Mouse (Mus musculus): Measurements from ENCODE around the gene Xkr8. TPM values are rescaled to one million over a fixed set of nuclear protein-coding genes. Genes with fewer than 3 reads are reported as not detected.
A peak's percentile ranks its signal among the peaks of the same experiment; 100 is the strongest.

Gene Xkr8
- total and polyA plus RNA-seq, 2 experiments = 3.0 to 5.9 TPM

DNA sequence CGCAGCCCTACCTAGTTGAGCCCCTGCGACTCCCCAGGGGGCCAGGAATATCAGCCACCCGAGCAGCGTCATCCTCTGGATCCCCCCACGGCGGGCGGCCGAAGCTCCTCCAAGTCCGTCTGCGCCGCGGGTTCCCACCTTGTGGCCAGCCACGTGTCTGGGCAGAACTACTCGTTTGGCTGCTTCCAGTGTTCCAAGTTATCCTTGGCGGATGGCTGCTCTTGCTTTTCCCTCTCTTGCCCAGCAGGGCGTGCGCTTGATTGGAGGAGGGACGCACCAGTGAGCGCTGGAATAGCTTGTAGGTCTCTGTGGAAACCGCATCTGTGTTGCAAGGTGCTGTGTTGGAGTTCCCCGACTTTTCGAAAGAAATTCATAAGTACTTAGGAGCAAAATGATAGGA is 24.6 kb upstream of the Xkr8 start, which contains the start of gene Smpdl3b:
TSS of gene Smpdl3b (minus strand) at position 279 of the 400 bp plus-strand sequence.
- peak; percentile 69 for DNase-seq (ENCODE audit: extremely low read depth, low read depth, low spot score)
- TF ChIP-seq CTCF (IDR thresholded peaks at IDR 0.05; ENCODE audit: low read depth, low read length) (peak; percentile 80), POLR2A (IDR thresholded peaks at IDR 0.05; ENCODE audit: extremely low read depth, insufficient read depth, low read length) (no peak)
- peak within 1 kb of the TSS; percentile 44 for H3K4me3 ChIP-seq (ENCODE audit: insufficient read depth, low read depth, low read length)
- H3K79me2 ChIP-seq (ENCODE audit: control insufficient read depth, insufficient read depth, low read length) = no peaks in the 10 kb centered on the region
- peaks cover 6% of the 10 kb centered on the region for H3K4me1 ChIP-seq (ENCODE audit: control insufficient read depth, insufficient read depth, low read length)
- H3K27ac ChIP-seq (replicated peaks; ENCODE audit: insufficient read depth, low read depth, low read length) = no peak within 1 kb of the TSS
- WGBS = under 1% methylated on average over 22 of the region's 22 CpGs
- H3K36me3 ChIP-seq (ENCODE audit: control insufficient read depth, insufficient read depth, low read length) = no peaks in the 10 kb centered on the region
- H3K9ac ChIP-seq (ENCODE audit: low read depth, low read length) = peak within 1 kb of the TSS; percentile 50
- H3K27me3 ChIP-seq (ENCODE audit: control insufficient read depth, insufficient read depth, low read length) = no peaks in the 10 kb centered on the region

DNA sequence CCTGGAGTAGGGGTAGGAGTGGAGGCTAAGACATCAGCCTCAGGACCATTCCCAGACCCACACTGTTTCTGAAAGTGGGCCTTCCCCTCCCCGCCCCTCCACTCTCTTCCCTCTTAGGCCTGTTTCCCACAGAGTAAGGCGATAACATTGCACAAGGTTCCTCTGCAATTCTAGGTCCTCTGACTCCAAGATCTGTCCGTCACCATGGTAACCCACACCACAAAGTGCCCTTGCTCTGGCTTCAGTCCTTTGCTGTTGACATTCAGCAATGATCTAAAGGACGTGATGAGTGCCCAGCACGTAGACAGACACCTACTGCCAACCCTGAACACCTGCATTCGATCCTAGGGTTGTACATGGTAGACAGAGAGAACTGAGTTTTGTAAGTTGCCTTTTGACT is 20.6 kb upstream of the Xkr8 start:
- H3K4me1 ChIP-seq (ENCODE audit: control insufficient read depth, insufficient read depth, low read length) = no peaks in the 10 kb centered on the region
- DNase-seq (ENCODE audit: extremely low read depth, low read depth, low spot score) = no peak
- H3K27ac ChIP-seq (replicated peaks; ENCODE audit: insufficient read depth, low read depth, low read length) = no peak overlapping the region
- no peaks in the 10 kb centered on the region for H3K27me3 ChIP-seq (ENCODE audit: control insufficient read depth, insufficient read depth, low read length)
- 83% methylated on average over 6 of the region's 6 CpGs for WGBS
- no peaks in the 10 kb centered on the region for H3K79me2 ChIP-seq (ENCODE audit: control insufficient read depth, insufficient read depth, low read length)
- H3K36me3 ChIP-seq (ENCODE audit: control insufficient read depth, insufficient read depth, low read length) = no peaks in the 10 kb centered on the region
- TF ChIP-seq CTCF (IDR thresholded peaks at IDR 0.05; ENCODE audit: low read depth, low read length) = no peak
- no peak for TF ChIP-seq POLR2A (IDR thresholded peaks at IDR 0.05; ENCODE audit: extremely low read depth, insufficient read depth, low read length)
- no peak overlapping the region for H3K4me3 ChIP-seq (ENCODE audit: insufficient read depth, low read depth, low read length)
- H3K9ac ChIP-seq (ENCODE audit: low read depth, low read length) = no peak overlapping the region

DNA sequence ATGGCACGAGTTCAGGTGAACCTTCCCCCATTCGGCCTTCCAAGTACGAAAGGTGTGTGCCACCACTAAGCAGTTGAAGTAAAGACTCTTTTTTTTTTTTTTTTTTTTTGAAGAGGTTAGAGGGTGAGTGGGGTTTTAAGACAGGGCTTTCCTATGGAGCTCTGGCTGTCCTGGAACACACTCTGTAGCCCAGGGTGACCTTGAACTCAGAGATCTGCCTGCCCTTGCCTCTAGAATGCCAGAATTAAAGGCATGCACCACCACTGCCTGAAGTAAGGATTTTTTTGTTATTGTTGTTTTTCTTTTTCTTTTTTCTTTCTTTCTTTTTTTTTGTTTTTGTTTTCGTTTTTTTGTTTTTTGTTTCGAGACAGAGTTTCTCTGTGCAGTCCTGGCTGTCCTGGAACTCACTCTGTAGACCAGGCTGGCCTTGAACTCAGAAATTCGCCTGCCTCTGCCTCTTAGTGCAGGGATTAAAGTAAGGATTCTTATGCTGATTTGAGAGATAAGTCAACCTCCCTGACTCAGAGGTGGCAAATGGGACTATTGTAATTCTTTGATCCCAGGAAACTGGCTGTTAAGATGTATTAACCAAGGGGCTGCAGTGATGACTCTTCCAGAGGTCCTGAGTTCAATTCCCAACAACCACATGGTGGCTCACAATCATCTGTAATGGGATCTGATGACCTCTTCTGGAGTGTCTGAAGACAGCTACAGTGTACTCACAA is 17.1 kb upstream of the Xkr8 start:
- 80% methylated on average over 6 of the region's 6 CpGs for WGBS

DNA sequence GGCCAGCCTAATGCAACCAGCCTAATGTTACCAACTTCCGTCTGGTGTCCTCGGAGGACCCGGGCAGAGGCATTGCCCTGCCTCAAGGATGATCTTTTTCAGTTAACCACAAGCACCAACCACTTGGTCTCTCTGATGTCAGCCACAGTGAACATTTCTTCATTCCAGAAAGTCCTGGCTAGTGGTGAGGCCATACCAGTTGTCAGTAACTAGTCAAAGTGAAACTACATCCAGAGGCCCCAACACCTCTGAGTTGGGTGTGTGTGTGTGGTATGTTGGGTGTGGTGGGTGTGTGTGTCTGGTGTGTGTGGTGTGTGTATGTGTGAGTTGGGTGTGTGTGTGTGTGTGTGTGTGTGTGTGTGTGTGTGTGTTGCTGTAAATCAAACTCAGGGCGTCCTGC is 16.4 kb upstream of the Xkr8 start:
- Histone ChIP-seq H3K79me2 (ENCODE audit: control insufficient read depth, insufficient read depth, low read length) (no peaks in the 10 kb centered on the region), H3K4me1 (ENCODE audit: control insufficient read depth, insufficient read depth, low read length) (peaks cover 6% of the 10 kb centered on the region; the same call in 1 of the 2 replicates), H3K9ac (ENCODE audit: low read depth, low read length) (no peak overlapping the region), H3K27ac (replicated peaks; ENCODE audit: insufficient read depth, low read depth, low read length) (no peak overlapping the region), H3K27me3 (ENCODE audit: control insufficient read depth, insufficient read depth, low read length) (no peaks in the 10 kb centered on the region), H3K36me3 (ENCODE audit: control insufficient read depth, insufficient read depth, low read length) (no peaks in the 10 kb centered on the region), H3K4me3 (ENCODE audit: insufficient read depth, low read depth, low read length) (no peak overlapping the region)
- TF ChIP-seq POLR2A (IDR thresholded peaks at IDR 0.05; ENCODE audit: extremely low read depth, insufficient read depth, low read length) = no peak
- TF ChIP-seq CTCF (IDR thresholded peaks at IDR 0.05; ENCODE audit: low read depth, low read length) = no peak
- no peak for DNase-seq (ENCODE audit: extremely low read depth, low read depth, low spot score)
- WGBS = 94% methylated on average over 4 of the region's 4 CpGs

More for the DNA sequence above, 17.1 kb upstream of the Xkr8 start:
- no peaks in the 10 kb centered on the region for H3K27me3 ChIP-seq (ENCODE audit: control insufficient read depth, insufficient read depth, low read length)
- H3K4me3 ChIP-seq (ENCODE audit: insufficient read depth, low read depth, low read length) = no peak overlapping the region
- peaks cover 6% of the 10 kb centered on the region; the same call in 1 of the 2 replicates for H3K4me1 ChIP-seq (ENCODE audit: control insufficient read depth, insufficient read depth, low read length)
- DNase-seq (ENCODE audit: extremely low read depth, low read depth, low spot score) = peak; percentile 23
- H3K27ac ChIP-seq (replicated peaks; ENCODE audit: insufficient read depth, low read depth, low read length) = no peak overlapping the region
- no peak for TF ChIP-seq CTCF (IDR thresholded peaks at IDR 0.05; ENCODE audit: low read depth, low read length)
- no peak for TF ChIP-seq POLR2A (IDR thresholded peaks at IDR 0.05; ENCODE audit: extremely low read depth, insufficient read depth, low read length)
- no peak overlapping the region for H3K9ac ChIP-seq (ENCODE audit: low read depth, low read length)
- H3K79me2 ChIP-seq (ENCODE audit: control insufficient read depth, insufficient read depth, low read length) = no peaks in the 10 kb centered on the region
- no peaks in the 10 kb centered on the region for H3K36me3 ChIP-seq (ENCODE audit: control insufficient read depth, insufficient read depth, low read length)

DNA sequence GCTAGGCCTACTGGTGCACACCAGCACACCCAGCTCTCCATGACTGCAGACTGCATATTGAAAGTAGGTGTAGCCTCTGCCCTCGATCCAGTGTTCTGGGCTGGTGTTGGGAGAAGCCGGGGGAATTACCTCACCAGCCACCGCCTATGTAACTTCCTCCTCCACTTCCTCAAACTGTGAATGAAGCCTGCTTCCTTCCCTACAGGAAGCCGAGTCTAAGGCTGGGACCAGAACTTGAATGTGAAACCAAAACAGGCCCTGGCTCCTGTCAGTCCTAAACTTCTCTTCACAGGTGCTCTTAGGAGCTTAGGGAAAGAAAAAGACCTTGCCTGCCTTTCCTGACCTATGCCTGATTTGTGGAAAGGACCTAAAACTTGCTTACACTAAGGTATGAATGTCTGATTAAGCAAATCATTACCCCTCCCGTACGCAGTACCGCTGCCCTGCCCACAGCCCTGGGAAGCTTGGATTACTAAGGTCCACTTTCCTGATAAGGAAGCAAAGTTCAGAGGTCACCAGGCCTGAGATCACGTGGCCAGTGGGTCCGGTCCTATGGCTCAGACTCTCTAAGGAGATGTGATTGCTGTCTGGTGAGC is 15.4 kb upstream of the Xkr8 start:
- Histone ChIP-seq H3K4me1 (ENCODE audit: control insufficient read depth, insufficient read depth, low read length) (peaks cover 6% of the 10 kb centered on the region; the same call in 1 of the 2 replicates), H3K9ac (ENCODE audit: low read depth, low read length) (peak overlapping the region; percentile 37; the same call in 1 of the 2 replicates), H3K4me3 (ENCODE audit: insufficient read depth, low read depth, low read length) (peak overlapping the region; percentile 31), H3K27ac (replicated peaks; ENCODE audit: insufficient read depth, low read depth, low read length) (peak overlapping the region; percentile 25), H3K36me3 (ENCODE audit: control insufficient read depth, insufficient read depth, low read length) (no peaks in the 10 kb centered on the region), H3K27me3 (ENCODE audit: control insufficient read depth, insufficient read depth, low read length) (no peaks in the 10 kb centered on the region), H3K79me2 (ENCODE audit: control insufficient read depth, insufficient read depth, low read length) (no peaks in the 10 kb centered on the region)
- 9% methylated on average over 9 of the region's 9 CpGs for WGBS
- DNase-seq (ENCODE audit: extremely low read depth, low read depth, low spot score) = peak; percentile 83
- TF ChIP-seq POLR2A (IDR thresholded peaks at IDR 0.05; ENCODE audit: extremely low read depth, insufficient read depth, low read length) (no peak), CTCF (IDR thresholded peaks at IDR 0.05; ENCODE audit: low read depth, low read length) (no peak)

Measured in liver, adult 2 months (tissue).